Comparison of ENCODE assay signal across 8 mouse cellular contexts in the genomic region with DNA sequence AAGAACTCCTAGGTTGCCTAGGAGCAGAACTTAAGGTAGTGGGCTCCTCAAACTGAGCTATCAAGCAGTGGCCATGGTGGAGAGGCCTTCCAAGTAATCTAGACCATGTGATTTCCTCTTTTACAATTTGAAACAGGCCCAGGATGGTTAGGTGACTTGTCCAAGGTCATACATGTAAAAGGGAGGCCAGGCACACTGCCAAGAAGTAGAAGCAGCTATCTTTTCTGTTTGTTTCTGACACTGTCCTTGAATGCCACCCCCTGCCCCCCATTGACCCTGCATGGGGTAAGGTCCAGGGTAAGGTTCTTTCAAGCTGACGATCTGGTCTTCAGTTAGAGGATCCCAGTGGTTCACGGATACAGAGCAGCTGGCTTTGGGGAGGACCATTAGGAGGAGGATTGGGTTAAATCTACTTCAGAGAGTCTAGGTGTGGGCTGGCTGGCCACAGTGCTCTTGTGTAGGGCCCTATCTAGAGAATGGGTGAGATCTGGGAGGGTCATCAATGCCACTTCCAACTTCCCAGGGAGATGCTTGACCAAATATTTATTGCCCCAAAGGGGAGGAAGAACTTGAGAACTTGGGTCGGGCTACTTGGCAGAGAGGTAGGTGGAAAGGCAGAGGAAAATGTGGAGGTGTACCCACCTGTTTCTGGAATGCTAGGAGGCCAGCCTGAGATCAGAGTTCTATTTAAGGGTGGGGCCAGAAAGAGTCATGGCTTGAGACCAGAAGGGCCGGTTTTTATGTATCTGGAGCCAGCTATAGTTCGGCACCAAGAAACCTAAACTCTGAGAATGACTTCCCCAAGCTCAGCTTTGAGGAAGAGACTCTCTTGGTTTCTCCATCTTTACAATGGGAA. TPM values are rescaled to one million over a fixed set of nuclear protein-coding genes. Genes with fewer than 3 reads are reported as not detected.
DNase-seq lines count a peak whose midpoint lies in the region; ATAC-seq and TF ChIP-seq lines count a peak whose summit lies in the region.

No protein-coding gene starts in this region.

- no peaks in the 10 kb centered on the region for H3K9me3 ChIP-seq in embryonic facial prominence, embryonic 12.5 days
- 0 out of 2 replicates have a peak, but pooled peaks cover 2% of the 10 kb centered on the region for H3K9me3 ChIP-seq in embryonic facial prominence, embryonic 10.5 days
- no peaks in the 10 kb centered on the region for H3K9me3 ChIP-seq in megakaryocyte, embryonic 14.5 days
- no peaks in the 10 kb centered on the region for H3K9me3 ChIP-seq in intestine, postnatal 0 days (ENCODE audit: control insufficient read depth)

- no peak for DNase-seq in embryonic facial prominence, embryonic 10.5 days (ENCODE audit: low spot score)
- DNase-seq in thymus, postnatal 0 days (ENCODE audit: low spot score) = no peak

- no peak for ATAC-seq in embryonic facial prominence, embryonic 12.5 days (ENCODE audit: insufficient number of reproducible peaks, insufficient read depth, low FRiP score, low TSS enrichment)
- ATAC-seq in megakaryocyte, adult 5-6 weeks (ENCODE audit: poor library complexity, severe bottlenecking) = no peak
- ATAC-seq in intestine, postnatal 0 days = no peak
- no peak for ATAC-seq in cerebellum, adult (ENCODE audit: insufficient number of reproducible peaks, low FRiP score, low TSS enrichment)

- peaks cover 13% of the 10 kb centered on the region for H3K36me3 ChIP-seq in embryonic facial prominence, embryonic 12.5 days
- H3K36me3 ChIP-seq in embryonic facial prominence, embryonic 10.5 days (replicated peaks) = peaks cover 32% of the 10 kb centered on the region
- H3K36me3 ChIP-seq in megakaryocyte, embryonic 14.5 days (replicated peaks; ENCODE audit: low read length) = peaks cover 26% of the 10 kb centered on the region
- H3K36me3 ChIP-seq in intestine, postnatal 0 days (ENCODE audit: control insufficient read depth, insufficient read depth) = peaks cover 10% of the 10 kb centered on the region; the same call in 1 of the 2 replicates
- H3K36me3 ChIP-seq in small intestine, adult 2 months (ENCODE audit: control insufficient read depth, insufficient read depth, low read length) = peaks cover 1% of the 10 kb centered on the region; the same call in 1 of the 2 replicates

- peak overlapping the region; percentile 64; the same call in 1 of the 2 replicates for H3K4me2 ChIP-seq in embryonic facial prominence, embryonic 12.5 days (replicated peaks)
- H3K4me2 ChIP-seq in intestine, postnatal 0 days (replicated peaks; ENCODE audit: low read depth) = peak overlapping the region; percentile 1; the same call in 1 of the 2 replicates

- no peak overlapping the region for H3K27ac ChIP-seq in embryonic facial prominence, embryonic 12.5 days
- H3K27ac ChIP-seq in embryonic facial prominence, embryonic 10.5 days (replicated peaks) = no peak overlapping the region
- no peak overlapping the region; the same call in 1 of the 2 replicates for H3K27ac ChIP-seq in intestine, postnatal 0 days (ENCODE audit: low read depth, low read length)
- peak overlapping the region; percentile 48 for H3K27ac ChIP-seq in small intestine, adult 2 months (ENCODE audit: insufficient read depth, low read depth, low read length)

- TF ChIP-seq CTCF in intestine, postnatal 0 days (IDR thresholded peaks at IDR 0.05; ENCODE audit: low read depth) = no peak
- TF ChIP-seq CTCF in small intestine, adult 2 months (IDR thresholded peaks at IDR 0.05; ENCODE audit: extremely low read depth, insufficient read length, insufficient replicate concordance, low read depth, low read length) = no peak

- no peak overlapping the region for H3K9ac ChIP-seq in embryonic facial prominence, embryonic 12.5 days
- H3K9ac ChIP-seq in intestine, postnatal 0 days (ENCODE audit: low read depth, low read length) = no peak overlapping the region

- WGBS in embryonic facial prominence, embryonic 12.5 days = 83% methylated on average over 5 of the region's 5 CpGs
- 90% methylated on average over 5 of the region's 5 CpGs for WGBS in embryonic facial prominence, embryonic 10.5 days
- whole genome bisulfite sequencing in intestine, postnatal 0 days = 45% methylated on average over 5 of the region's 5 CpGs
- WGBS in small intestine, adult 2 months = 18% methylated on average over 5 of the region's 5 CpGs

- no peaks in the 10 kb centered on the region for H3K4me1 ChIP-seq in embryonic facial prominence, embryonic 12.5 days
- H3K4me1 ChIP-seq in embryonic facial prominence, embryonic 10.5 days = peaks cover 14% of the 10 kb centered on the region
- peaks cover 35% of the 10 kb centered on the region for H3K4me1 ChIP-seq in megakaryocyte, embryonic 14.5 days
- H3K4me1 ChIP-seq in intestine, postnatal 0 days (replicated peaks; ENCODE audit: control insufficient read depth, insufficient read depth, low read length) = no peaks in the 10 kb centered on the region
- H3K4me1 ChIP-seq in small intestine, adult 2 months (ENCODE audit: control insufficient read depth, insufficient read depth, insufficient read length, low read length) = peaks cover 7% of the 10 kb centered on the region; the same call in 1 of the 2 replicates

- no peaks in the 10 kb centered on the region for H3K27me3 ChIP-seq in embryonic facial prominence, embryonic 12.5 days
- H3K27me3 ChIP-seq in embryonic facial prominence, embryonic 10.5 days (replicated peaks; ENCODE audit: low read depth, poor library complexity, severe bottlenecking) = no peaks in the 10 kb centered on the region
- no peaks in the 10 kb centered on the region for H3K27me3 ChIP-seq in megakaryocyte, embryonic 14.5 days (replicated peaks)
- H3K27me3 ChIP-seq in intestine, postnatal 0 days (replicated peaks; ENCODE audit: control insufficient read depth, insufficient read depth, low read length) = no peaks in the 10 kb centered on the region
- no peaks in the 10 kb centered on the region for H3K27me3 ChIP-seq in small intestine, adult 2 months (ENCODE audit: control insufficient read depth, insufficient read depth, low read length)

- no peak overlapping the region for H3K4me3 ChIP-seq in embryonic facial prominence, embryonic 12.5 days
- no peak overlapping the region for H3K4me3 ChIP-seq in embryonic facial prominence, embryonic 10.5 days
- H3K4me3 ChIP-seq in megakaryocyte, embryonic 14.5 days (replicated peaks) = peak overlapping the region; percentile 14
- no peak overlapping the region for H3K4me3 ChIP-seq in intestine, postnatal 0 days (ENCODE audit: low read depth, low read length)
- H3K4me3 ChIP-seq in small intestine, adult 2 months (ENCODE audit: low read depth, low read length) = no peak overlapping the region

- no peak for TF ChIP-seq POLR2A in small intestine, adult 2 months (IDR thresholded peaks at IDR 0.05; ENCODE audit: low read depth, low read length)

RNA-seq across cellular contexts. Expression of a gene that starts 14.1 kb away (rescaled TPM):
- polyA plus RNA-seq in embryonic facial prominence, embryonic 12.5 days (2016; fragmentation: Nextera tagmentation; extraction: Ambion mirVana) = 78.4 and 83.3 TPM in 2 replicates
- 61.3 and 62.4 TPM in 2 replicates for polyA plus RNA-seq in embryonic facial prominence, embryonic 10.5 days (2016; fragmentation: Nextera tagmentation; extraction: Ambion mirVana)
- 8.0 and 17.3 TPM in 2 replicates for polyA plus RNA-seq in megakaryocyte, embryonic 14.5 days (2012; ENCODE audit: insufficient read depth, low replicate concordance)
- 32.7 and 38.7 TPM in 2 replicates for total RNA-seq in megakaryocyte, adult 5-6 weeks (2015)
- 19.7 and 20.0 TPM in 2 replicates for total RNA-seq in megakaryocyte, adult 5-6 weeks (2017)
- polyA plus RNA-seq in intestine, postnatal 0 days (2015; fragmentation: Nextera tagmentation; extraction: Ambion mirVana) = 34.9 and 35.0 TPM in 2 replicates
- 49.6 and 58.0 TPM in 2 replicates for polyA plus RNA-seq in small intestine, adult 2 months (2012; rRNA removed)
- polyA plus RNA-seq in thymus, postnatal 0 days (2015; fragmentation: Nextera tagmentation; extraction: Ambion mirVana) = 54.3 and 59.6 TPM in 2 replicates

RNA-seq across cellular contexts. Expression of a gene that starts 14.1 kb away (rescaled TPM):
- 46.6 and 46.9 TPM in 2 replicates for polyA plus RNA-seq in embryonic facial prominence, embryonic 12.5 days (2016; fragmentation: Nextera tagmentation; extraction: Ambion mirVana)
- 48.2 and 50.6 TPM in 2 replicates for polyA plus RNA-seq in embryonic facial prominence, embryonic 10.5 days (2016; fragmentation: Nextera tagmentation; extraction: Ambion mirVana)
- polyA plus RNA-seq in megakaryocyte, embryonic 14.5 days (2012; ENCODE audit: insufficient read depth, low replicate concordance) = 0.81 and 1.1 TPM in 2 replicates
- 55.6 and 60.6 TPM in 2 replicates for total RNA-seq in megakaryocyte, adult 5-6 weeks (2015)
- total RNA-seq in megakaryocyte, adult 5-6 weeks (2017) = 39.4 and 43.7 TPM in 2 replicates
- polyA plus RNA-seq in intestine, postnatal 0 days (2015; fragmentation: Nextera tagmentation; extraction: Ambion mirVana) = 13.3 and 14.8 TPM in 2 replicates
- polyA plus RNA-seq in small intestine, adult 2 months (2012; rRNA removed) = 5.2 and 12.2 TPM in 2 replicates
- polyA plus RNA-seq in thymus, postnatal 0 days (2015; fragmentation: Nextera tagmentation; extraction: Ambion mirVana) = 21.1 and 24.3 TPM in 2 replicates

RNA-seq across cellular contexts. Expression of a gene that starts 31.7 kb away (rescaled TPM):
- 48.7 and 50.0 TPM in 2 replicates for polyA plus RNA-seq in embryonic facial prominence, embryonic 12.5 days (2016; fragmentation: Nextera tagmentation; extraction: Ambion mirVana)
- polyA plus RNA-seq in embryonic facial prominence, embryonic 10.5 days (2016; fragmentation: Nextera tagmentation; extraction: Ambion mirVana) = 42.5 and 48.4 TPM in 2 replicates
- polyA plus RNA-seq in megakaryocyte, embryonic 14.5 days (2012; ENCODE audit: insufficient read depth, low replicate concordance) = 210 and 238 TPM in 2 replicates
- 359 and 397 TPM in 2 replicates for total RNA-seq in megakaryocyte, adult 5-6 weeks (2015)
- 89.0 and 112 TPM in 2 replicates for total RNA-seq in megakaryocyte, adult 5-6 weeks (2017)
- 74.2 and 78.1 TPM in 2 replicates for polyA plus RNA-seq in intestine, postnatal 0 days (2015; fragmentation: Nextera tagmentation; extraction: Ambion mirVana)
- polyA plus RNA-seq in small intestine, adult 2 months (2012; rRNA removed) = 74.5 and 165 TPM in 2 replicates
- polyA plus RNA-seq in thymus, postnatal 0 days (2015; fragmentation: Nextera tagmentation; extraction: Ambion mirVana) = 184 and 188 TPM in 2 replicates

RNA-seq across cellular contexts. Expression of a gene that starts 43.5 kb away (rescaled TPM):
- polyA plus RNA-seq in embryonic facial prominence, embryonic 12.5 days (2016; fragmentation: Nextera tagmentation; extraction: Ambion mirVana) = 24.6 and 25.0 TPM in 2 replicates
- polyA plus RNA-seq in embryonic facial prominence, embryonic 10.5 days (2016; fragmentation: Nextera tagmentation; extraction: Ambion mirVana) = 13.0 and 14.6 TPM in 2 replicates
- polyA plus RNA-seq in megakaryocyte, embryonic 14.5 days (2012; ENCODE audit: insufficient read depth, low replicate concordance) = 106 and 312 TPM in 2 replicates
- total RNA-seq in megakaryocyte, adult 5-6 weeks (2015) = 28.0 and 28.8 TPM in 2 replicates
- total RNA-seq in megakaryocyte, adult 5-6 weeks (2017) = 35.5 and 59.3 TPM in 2 replicates
- polyA plus RNA-seq in intestine, postnatal 0 days (2015; fragmentation: Nextera tagmentation; extraction: Ambion mirVana) = 13.0 and 13.8 TPM in 2 replicates
- polyA plus RNA-seq in small intestine, adult 2 months (2012; rRNA removed) = 20.7 and 21.6 TPM in 2 replicates
- polyA plus RNA-seq in thymus, postnatal 0 days (2015; fragmentation: Nextera tagmentation; extraction: Ambion mirVana) = 37.5 and 42.1 TPM in 2 replicates
